Mouse (Mus musculus): ENCODE data around the gene Acadl.

DNA sequence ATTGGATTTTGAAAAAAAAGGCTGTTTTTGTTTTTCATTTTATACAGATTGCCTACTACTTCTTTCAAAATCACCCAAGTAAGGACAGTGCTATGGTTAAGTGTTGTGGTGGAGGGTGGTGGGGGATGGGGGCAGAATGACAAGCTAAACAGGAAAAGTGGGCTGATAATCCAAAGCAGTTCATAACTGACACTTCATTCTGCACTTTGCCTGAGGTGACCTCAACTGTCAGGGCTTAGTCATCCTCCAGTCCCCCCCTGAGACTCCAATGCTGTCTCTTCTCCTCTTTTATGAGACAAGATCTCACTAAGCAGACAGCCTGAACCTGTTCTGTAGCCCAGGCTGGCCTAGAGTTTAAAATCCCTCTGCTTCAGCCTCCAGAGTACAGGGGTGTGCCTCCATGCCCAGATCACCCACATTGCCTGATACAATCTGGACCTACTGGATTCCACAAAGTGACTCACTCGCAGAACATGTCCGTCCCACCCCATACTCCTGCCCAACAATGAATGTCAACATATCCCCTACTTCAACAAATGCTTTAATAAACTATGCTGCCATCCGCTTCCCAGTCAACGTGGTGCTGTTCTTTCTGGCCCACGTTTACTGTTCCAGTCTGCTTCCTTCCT, 17.3 kb downstream of the Acadl start:
- TF ChIP-seq CTCF (IDR thresholded peaks at IDR 0.05; ENCODE audit: low read depth, low read length) = no peak
- no peak for TF ChIP-seq EP300 (IDR thresholded peaks at IDR 0.05; ENCODE audit: insufficient read depth, low read depth, low read length)

Measured in ES-Bruce4 (cell line).